Mouse (Mus musculus): Measurements from ENCODE around the gene Rfxap. TPM values are rescaled to one million over a fixed set of nuclear protein-coding genes. Genes with fewer than 3 reads are reported as not detected.

Gene Rfxap
- polyA plus RNA-seq, 1 experiment from 2014 or later: 33.4 TPM

DNA sequence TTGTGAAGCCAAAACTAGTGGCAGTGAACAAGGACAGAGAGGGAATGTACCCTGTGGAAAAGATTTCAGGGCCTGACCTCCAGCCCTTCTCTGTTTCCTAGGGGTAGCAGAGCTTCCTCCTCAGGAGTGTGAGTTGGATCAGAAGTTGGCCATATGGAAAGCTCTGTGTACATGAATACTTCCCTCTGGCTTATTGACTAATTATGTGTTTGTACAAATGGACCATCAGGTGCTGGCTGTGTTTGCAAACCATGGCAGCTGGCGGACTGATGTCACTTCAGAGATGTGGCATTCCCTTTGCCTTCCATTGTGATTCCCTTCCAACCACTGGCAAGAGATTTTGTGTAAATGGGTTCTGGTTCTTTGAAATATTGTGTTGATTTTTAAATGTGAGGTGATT lies 46.3 kb downstream of the Rfxap start:
- no peak overlapping the region for H3K4me2 ChIP-seq (replicated peaks; ENCODE audit: low read depth, low read length)
- H3K4me1 ChIP-seq (ENCODE audit: control insufficient read depth, insufficient read depth, low read length): peaks cover 9% of the 10 kb centered on the region; the same call in 1 of the 2 replicates
- WGBS: 67% methylated on average over 1 of the region's 1 CpGs
- no peak overlapping the region for H3K4me3 ChIP-seq (ENCODE audit: low read depth, low read length)
- no peaks in the 10 kb centered on the region for H3K9me3 ChIP-seq (ENCODE audit: control insufficient read depth, low read depth, low read length)
- no peaks in the 10 kb centered on the region for H3K27me3 ChIP-seq (ENCODE audit: control insufficient read depth, insufficient read depth, low read length)
- H3K9ac ChIP-seq (replicated peaks; ENCODE audit: low read depth, low read length): no peak overlapping the region
- no peak overlapping the region for H3K27ac ChIP-seq (ENCODE audit: low read length)
- no peaks in the 10 kb centered on the region for H3K36me3 ChIP-seq (ENCODE audit: control insufficient read depth, insufficient read depth, low read length)
- no peak for ATAC-seq (ENCODE audit: insufficient number of reproducible peaks, insufficient read depth, low FRiP score, low read depth)

DNA sequence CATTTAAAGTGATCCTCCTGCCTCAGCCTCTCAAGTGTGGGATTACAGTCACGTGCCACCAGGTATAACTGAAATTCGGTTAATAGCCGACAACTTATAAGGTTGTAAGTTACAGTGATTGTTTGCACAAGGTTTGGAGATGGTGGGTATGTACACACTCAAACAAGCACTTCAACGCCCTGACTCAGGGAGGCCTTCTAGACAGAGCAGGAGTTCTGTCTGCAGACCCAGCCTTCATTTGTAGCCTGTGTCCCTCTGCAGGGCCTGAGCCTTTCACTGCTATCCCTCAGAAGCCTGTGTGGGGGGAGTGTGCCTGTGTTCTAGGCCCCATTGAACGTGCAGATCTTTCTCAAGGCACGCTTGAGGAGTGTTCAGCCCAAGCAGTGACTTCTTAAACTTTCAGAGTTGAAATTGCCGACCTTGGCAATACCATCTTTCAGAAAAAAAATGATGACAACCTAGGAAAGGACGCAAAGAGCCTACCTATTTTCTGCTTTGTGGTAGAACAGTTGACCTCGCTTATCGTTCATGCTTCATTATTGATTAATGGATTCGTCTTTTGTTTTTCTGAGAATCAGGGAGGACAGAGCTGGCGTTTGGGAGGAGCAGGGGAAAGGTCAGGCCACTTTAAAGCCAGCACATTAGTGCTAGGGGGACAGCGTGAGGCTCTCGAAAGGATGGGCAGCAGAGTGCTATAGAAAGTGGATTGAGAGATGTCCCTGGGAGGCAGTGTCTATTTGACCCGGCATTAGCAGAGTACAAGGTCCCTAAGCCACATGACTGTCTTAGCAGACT lies 47.1 kb downstream of the Rfxap start:
- 48% methylated on average over 15 of the region's 15 CpGs for WGBS

DNA sequence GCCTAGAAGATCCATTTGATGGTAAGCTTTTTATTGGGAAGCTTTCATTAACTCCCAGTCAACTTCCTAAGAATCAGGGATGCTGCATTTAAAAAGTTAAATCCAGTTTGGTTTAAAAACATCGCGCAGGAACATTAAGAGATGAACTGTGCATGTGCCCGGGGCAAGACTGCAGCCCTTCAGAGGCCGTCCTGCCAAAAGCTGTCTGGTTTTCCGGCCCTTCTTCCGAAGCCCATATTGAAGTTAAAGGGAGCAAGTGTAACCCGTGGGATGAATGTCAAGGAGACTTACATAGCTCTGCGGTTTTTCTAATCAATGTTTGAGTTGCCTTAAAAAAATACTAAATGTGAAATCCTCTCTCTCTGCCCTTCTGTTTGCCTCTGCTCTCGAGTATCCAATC lies 48.4 kb downstream of the Rfxap start:
- Histone ChIP-seq H3K4me2 (replicated peaks; ENCODE audit: low read depth, low read length) (no peak overlapping the region), H3K4me3 (ENCODE audit: low read depth, low read length) (no peak overlapping the region)
- WGBS: 57% methylated on average over 9 of the region's 9 CpGs

More for the DNA sequence above, 47.1 kb downstream of the Rfxap start:
- ATAC-seq (ENCODE audit: insufficient number of reproducible peaks, insufficient read depth, low FRiP score, low read depth): no peak
- Histone ChIP-seq H3K4me1 (ENCODE audit: control insufficient read depth, insufficient read depth, low read length) (peaks cover 9% of the 10 kb centered on the region; the same call in 1 of the 2 replicates), H3K27me3 (ENCODE audit: control insufficient read depth, insufficient read depth, low read length) (no peaks in the 10 kb centered on the region), H3K9ac (replicated peaks; ENCODE audit: low read depth, low read length) (no peak overlapping the region), H3K27ac (ENCODE audit: low read length) (no peak overlapping the region), H3K9me3 (ENCODE audit: control insufficient read depth, low read depth, low read length) (no peaks in the 10 kb centered on the region), H3K36me3 (ENCODE audit: control insufficient read depth, insufficient read depth, low read length) (no peaks in the 10 kb centered on the region), H3K4me3 (ENCODE audit: low read depth, low read length) (no peak overlapping the region), H3K4me2 (replicated peaks; ENCODE audit: low read depth, low read length) (no peak overlapping the region)

DNA sequence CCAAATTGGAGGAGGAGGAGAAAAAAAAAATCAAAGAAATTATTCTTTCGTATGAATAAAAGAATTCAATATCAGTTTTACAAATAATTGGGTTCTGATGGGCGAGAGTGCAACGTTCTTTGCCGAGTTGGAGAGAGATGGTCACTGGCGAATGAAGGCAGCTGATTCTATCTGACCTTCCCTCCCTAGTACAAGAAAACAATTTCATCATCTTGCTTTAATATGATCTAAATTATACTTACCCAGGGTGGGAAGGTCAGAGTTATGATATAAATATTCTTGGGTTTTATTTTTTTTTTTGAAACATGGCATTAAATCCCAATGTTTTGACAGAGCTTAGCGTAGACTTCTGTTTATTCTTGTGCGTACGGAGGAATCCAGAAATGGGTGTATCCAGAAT lies 50.1 kb downstream of the Rfxap start:
- no peak for ATAC-seq (ENCODE audit: insufficient number of reproducible peaks, insufficient read depth, low FRiP score, low read depth)
- Histone ChIP-seq H3K9ac (replicated peaks; ENCODE audit: low read depth, low read length) (no peak overlapping the region), H3K4me3 (ENCODE audit: low read depth, low read length) (no peak overlapping the region), H3K36me3 (ENCODE audit: control insufficient read depth, insufficient read depth, low read length) (no peaks in the 10 kb centered on the region), H3K4me1 (ENCODE audit: control insufficient read depth, insufficient read depth, low read length) (peaks cover 9% of the 10 kb centered on the region; the same call in 1 of the 2 replicates), H3K27me3 (ENCODE audit: control insufficient read depth, insufficient read depth, low read length) (no peaks in the 10 kb centered on the region), H3K27ac (ENCODE audit: low read length) (no peak overlapping the region), H3K4me2 (replicated peaks; ENCODE audit: low read depth, low read length) (peak overlapping the region; percentile 96), H3K9me3 (ENCODE audit: control insufficient read depth, low read depth, low read length) (no peaks in the 10 kb centered on the region)
- WGBS: 48% methylated on average over 8 of the region's 8 CpGs

More for the DNA sequence above, 48.4 kb downstream of the Rfxap start:
- H3K36me3 ChIP-seq (ENCODE audit: control insufficient read depth, insufficient read depth, low read length): no peaks in the 10 kb centered on the region
- peaks cover 9% of the 10 kb centered on the region; the same call in 1 of the 2 replicates for H3K4me1 ChIP-seq (ENCODE audit: control insufficient read depth, insufficient read depth, low read length)
- H3K27me3 ChIP-seq (ENCODE audit: control insufficient read depth, insufficient read depth, low read length): no peaks in the 10 kb centered on the region
- H3K9ac ChIP-seq (replicated peaks; ENCODE audit: low read depth, low read length): no peak overlapping the region
- H3K9me3 ChIP-seq (ENCODE audit: control insufficient read depth, low read depth, low read length): no peaks in the 10 kb centered on the region
- ATAC-seq (ENCODE audit: insufficient number of reproducible peaks, insufficient read depth, low FRiP score, low read depth): no peak
- no peak overlapping the region for H3K27ac ChIP-seq (ENCODE audit: low read length)

DNA sequence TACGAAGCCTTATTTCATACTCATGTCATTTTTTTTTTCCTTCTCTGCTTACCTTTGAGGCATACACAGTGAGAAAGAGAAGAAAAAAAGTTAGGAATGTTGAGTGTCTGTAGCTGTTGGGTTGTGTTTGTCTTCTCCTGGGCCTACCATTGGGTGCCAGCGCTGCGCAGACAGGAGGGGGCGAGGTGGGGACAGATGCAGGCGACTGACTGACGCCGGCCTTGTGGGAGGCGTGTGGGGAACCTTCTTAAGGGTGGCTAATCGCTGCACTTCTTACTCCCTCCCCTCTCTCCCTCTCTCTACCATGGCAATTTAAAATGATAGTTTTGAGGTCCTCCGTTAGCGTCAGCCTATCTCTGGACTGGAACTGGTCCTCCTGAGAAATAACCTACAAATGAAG lies 51.5 kb downstream of the Rfxap start:
- H3K27ac ChIP-seq (ENCODE audit: low read length): peak overlapping the region; percentile 68
- H3K27me3 ChIP-seq (ENCODE audit: control insufficient read depth, insufficient read depth, low read length): no peaks in the 10 kb centered on the region
- no peaks in the 10 kb centered on the region for H3K9me3 ChIP-seq (ENCODE audit: control insufficient read depth, low read depth, low read length)
- peak overlapping the region; percentile 69 for H3K4me3 ChIP-seq (ENCODE audit: low read depth, low read length)
- H3K36me3 ChIP-seq (ENCODE audit: control insufficient read depth, insufficient read depth, low read length): no peaks in the 10 kb centered on the region
- 0 out of 2 replicates have a peak overlapping the region, but pooled peaks have one; percentile 28 for H3K9ac ChIP-seq (replicated peaks; ENCODE audit: low read depth, low read length)
- H3K4me1 ChIP-seq (ENCODE audit: control insufficient read depth, insufficient read depth, low read length): peaks cover 9% of the 10 kb centered on the region; the same call in 1 of the 2 replicates
- WGBS: 2% methylated on average over 11 of the region's 11 CpGs
- no peak for ATAC-seq (ENCODE audit: insufficient number of reproducible peaks, insufficient read depth, low FRiP score, low read depth)
- H3K4me2 ChIP-seq (replicated peaks; ENCODE audit: low read depth, low read length): peak overlapping the region; percentile 96

DNA sequence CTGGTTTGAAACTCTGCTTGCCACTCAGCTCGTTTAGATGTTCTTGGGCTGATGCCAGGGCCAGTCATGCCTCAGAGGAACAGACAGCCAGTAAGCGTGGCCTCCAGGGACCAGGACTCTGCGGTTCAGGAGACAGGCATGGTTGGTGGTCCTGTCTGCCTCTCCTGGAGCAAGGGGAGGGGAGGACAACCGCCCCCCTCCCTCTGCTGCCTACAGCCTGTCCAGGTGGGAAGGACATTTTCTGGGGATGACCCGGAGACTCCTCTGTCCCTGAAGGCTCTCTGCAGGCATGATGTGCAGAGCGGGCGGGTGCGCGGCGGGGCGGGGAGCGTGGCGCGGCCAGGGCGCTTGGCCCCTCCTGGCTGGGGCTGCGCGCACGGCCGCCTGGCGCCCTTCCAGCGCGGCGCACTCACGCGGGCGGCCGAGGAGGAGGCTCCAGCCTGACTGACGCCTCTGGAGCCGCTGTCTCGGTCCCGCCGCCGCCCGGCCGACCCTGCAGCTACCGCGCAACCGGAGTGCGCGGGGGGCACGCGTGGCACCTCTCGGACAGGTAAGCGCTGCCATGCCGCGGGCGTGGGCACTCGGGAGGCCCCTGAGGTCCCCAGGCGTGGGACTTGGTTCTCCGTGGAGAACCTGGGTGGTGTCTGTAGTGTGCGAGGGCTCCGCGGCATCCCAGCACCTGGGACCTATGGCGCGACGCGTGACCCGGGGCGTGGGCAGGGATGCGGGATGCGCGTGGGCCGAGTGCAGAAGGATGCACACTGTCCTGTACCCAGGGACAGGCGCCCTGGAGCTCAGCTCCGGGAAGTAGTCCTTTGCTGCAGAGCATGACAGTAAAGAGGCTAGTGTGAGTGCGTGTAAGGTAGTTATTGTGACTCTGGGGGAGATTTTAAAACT lies 52.2 kb downstream of the Rfxap start, which contains the start of gene Smad9:
Gene Smad9 (plus strand): TSS at position 438 of the 897 bp plus-strand sequence.
- H3K9ac ChIP-seq (replicated peaks; ENCODE audit: low read depth, low read length): peak within 1 kb of the TSS; percentile 66
- peaks cover 9% of the 10 kb centered on the region; the same call in 1 of the 2 replicates for H3K4me1 ChIP-seq (ENCODE audit: control insufficient read depth, insufficient read depth, low read length)
- under 1% methylated on average over 65 of the region's 66 CpGs for WGBS

DNA sequence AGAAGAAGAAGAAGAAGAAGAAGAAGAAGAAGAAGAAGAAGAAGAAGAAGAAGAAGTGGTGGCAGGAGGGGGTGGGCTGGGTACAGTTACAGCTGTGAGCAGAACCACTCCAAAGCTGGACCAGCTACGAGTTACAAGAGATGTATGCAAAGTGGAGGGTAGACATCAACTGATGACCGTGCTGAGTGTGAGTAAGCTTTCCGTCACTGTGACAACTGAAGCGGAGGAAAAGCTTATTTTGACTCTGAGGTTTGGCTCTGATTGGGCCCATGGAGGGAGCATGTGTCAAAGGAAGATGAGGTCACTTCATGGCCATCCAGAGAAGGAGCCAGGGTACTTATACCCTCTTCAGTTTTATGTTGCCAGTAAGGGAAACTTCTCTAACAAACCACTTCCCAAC lies 54.2 kb downstream of the Rfxap start:
- ATAC-seq (ENCODE audit: insufficient number of reproducible peaks, insufficient read depth, low FRiP score, low read depth): no peak
- no peak overlapping the region for H3K9ac ChIP-seq (replicated peaks; ENCODE audit: low read depth, low read length)
- no peaks in the 10 kb centered on the region for H3K9me3 ChIP-seq (ENCODE audit: control insufficient read depth, low read depth, low read length)
- no peaks in the 10 kb centered on the region for H3K27me3 ChIP-seq (ENCODE audit: control insufficient read depth, insufficient read depth, low read length)
- no peak overlapping the region for H3K4me3 ChIP-seq (ENCODE audit: low read depth, low read length)
- peaks cover 21% of the 10 kb centered on the region; the same call in 1 of the 2 replicates for H3K36me3 ChIP-seq (ENCODE audit: control insufficient read depth, insufficient read depth, low read length)
- WGBS: 72% methylated on average over 4 of the region's 4 CpGs
- H3K4me1 ChIP-seq (ENCODE audit: control insufficient read depth, insufficient read depth, low read length): peaks cover 9% of the 10 kb centered on the region; the same call in 1 of the 2 replicates
- H3K27ac ChIP-seq (ENCODE audit: low read length): no peak overlapping the region
- H3K4me2 ChIP-seq (replicated peaks; ENCODE audit: low read depth, low read length): no peak overlapping the region

More for the DNA sequence above, 52.2 kb downstream of the Rfxap start, which contains the start of gene Smad9:
- Histone ChIP-seq H3K27me3 (ENCODE audit: control insufficient read depth, insufficient read depth, low read length) (no peaks in the 10 kb centered on the region), H3K4me3 (ENCODE audit: low read depth, low read length) (peak within 1 kb of the TSS; percentile 69), H3K36me3 (ENCODE audit: control insufficient read depth, insufficient read depth, low read length) (peaks cover 2% of the 10 kb centered on the region; the same call in 1 of the 2 replicates), H3K4me2 (replicated peaks; ENCODE audit: low read depth, low read length) (peak within 1 kb of the TSS; percentile 96), H3K27ac (ENCODE audit: low read length) (peak within 1 kb of the TSS; percentile 68), H3K9me3 (ENCODE audit: control insufficient read depth, low read depth, low read length) (no peaks in the 10 kb centered on the region)
- ATAC-seq (ENCODE audit: insufficient number of reproducible peaks, insufficient read depth, low FRiP score, low read depth): peak; percentile 81

All from stomach, embryonic 14.5 days (tissue).